Mouse (Mus musculus) cerebellum, postnatal 4 days (tissue): ENCODE results near the gene Spef2.

Experiments
- DNase-seq, 2 experiments: peaks; one replicate each; pipeline ENCODE4 v3.0.0; 2022; ENCODE audit warnings: low spot score in 2 of 2, mixed read lengths in 1 of 2

Spef2 gene

DNA sequence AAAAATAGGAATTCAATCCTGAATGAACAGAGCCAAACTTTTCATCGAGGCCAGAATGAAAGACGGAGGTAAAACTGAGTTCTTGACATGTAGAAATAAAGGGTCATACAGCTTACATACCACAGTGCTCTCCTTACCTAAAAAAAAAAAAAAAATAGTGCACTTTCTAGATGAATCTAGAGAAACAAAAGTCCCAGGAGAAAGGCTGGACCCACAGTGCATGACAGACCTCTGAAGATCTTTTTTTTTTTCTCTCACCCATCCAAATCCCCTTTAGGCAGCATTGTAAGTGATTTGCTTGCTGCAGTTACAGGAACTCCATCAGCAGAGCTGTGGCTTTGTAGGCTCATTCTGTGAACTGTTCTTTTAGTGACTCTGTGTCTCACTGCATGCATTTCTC is 199.7 kb downstream of the Spef2 start:
- DNase-seq = no peak

DNA sequence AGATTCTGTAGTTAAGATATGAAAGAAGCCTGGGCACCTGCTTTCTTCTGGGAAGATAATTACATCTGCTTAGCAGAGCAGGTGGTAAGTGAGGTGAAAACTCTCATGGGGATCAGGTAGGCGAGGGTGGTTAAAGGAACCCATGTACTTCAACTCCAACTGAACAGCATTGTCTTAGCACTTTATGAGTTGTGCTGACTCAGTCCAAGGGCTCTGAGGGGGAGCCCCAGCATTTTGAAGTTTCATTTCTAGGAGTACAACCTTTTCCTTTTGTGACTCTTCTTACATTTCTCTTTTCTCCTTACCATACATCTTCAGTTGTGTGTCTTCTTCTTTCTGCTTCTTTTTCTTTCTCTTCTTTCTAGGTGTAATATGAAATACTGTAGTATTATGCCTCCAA is 213.5 kb downstream of the Spef2 start:
- no peak for DNase-seq

DNA sequence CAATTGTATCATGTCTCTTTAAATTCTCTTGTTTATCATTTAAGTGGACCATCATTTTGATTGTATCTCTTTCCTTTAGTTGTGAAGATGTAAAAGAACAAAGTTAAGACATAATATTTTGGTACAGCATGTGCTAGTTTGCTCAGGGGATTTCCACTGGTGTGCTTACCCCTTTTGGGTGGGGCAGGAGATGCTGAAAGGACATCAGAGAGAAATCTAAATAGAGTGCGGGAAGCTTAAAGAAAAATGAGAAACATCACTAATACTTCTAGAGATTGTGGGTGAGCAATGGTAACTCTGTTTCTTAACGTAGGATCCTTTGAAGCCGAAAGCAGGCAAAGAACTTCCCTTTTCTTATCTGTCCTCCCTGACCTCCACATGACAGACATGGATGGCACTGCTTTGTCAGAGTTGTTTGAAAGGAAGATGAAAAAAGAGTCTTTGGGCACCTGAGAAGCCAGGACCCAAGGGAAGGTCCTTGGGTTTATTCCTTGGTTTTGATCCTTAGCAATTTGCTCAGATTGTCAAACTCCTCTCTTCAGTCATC is 215.2 kb downstream of the Spef2 start:
- no peak for DNase-seq

DNA sequence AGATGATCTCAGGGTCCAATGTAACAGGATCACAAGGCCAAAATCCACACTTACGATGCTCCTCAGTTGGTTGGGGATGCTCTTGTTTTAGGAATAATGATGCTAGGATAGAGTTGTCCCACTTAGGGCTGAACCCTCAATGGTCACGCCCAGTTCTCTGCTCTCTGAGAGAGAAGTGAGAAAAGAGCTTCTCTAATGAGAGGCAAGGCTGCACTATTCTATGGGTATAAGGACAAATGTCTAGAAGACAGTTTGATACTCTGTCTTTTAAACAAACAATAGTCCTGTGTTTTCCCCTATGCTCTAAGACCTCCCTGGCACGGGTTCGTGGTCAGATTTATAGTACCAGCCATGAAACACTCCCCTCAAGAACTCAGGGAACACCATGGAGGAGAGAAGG is 218.6 kb downstream of the Spef2 start, which contains the start of gene Il7r:
Gene Il7r (minus strand): TSS at position 101 of the 400 bp plus-strand sequence.
- DNase-seq = no peak

DNA sequence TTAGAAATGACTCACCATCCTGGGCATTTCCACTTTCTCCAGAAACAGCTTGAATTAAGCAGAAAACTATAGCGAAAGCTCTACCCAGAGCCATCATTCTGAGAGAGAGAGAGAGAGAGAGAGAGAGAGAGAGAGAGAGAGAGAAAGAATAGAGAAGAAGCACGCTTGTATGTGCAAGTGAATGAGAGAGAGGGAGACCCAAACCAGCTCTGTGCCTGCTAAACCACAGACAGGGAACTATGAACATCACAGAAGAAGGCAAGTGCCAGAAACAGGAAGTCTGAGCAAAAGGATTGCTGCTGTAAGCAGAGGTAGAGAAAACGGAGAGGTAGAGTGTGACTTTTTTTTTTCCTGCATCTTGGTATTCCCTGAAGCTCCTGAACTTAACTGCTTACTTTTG is 219.0 kb downstream of the Spef2 start:
- no peak for DNase-seq
